Mouse (Mus musculus): Measurements from ENCODE around the gene Tsfm. TPM values are rescaled to one million over a fixed set of nuclear protein-coding genes. Genes with fewer than 3 reads are reported as not detected.

The Tsfm gene
- total and polyA plus RNA-seq, 2 experiments from 2014 or later = 52.1 to 55.6 TPM

- H3K4me2 ChIP-seq (ENCODE audit: low read depth) = peak within 1 kb of the TSS; percentile 58
- TF ChIP-seq CTCF (IDR thresholded peaks at IDR 0.05; ENCODE audit: low read depth) = peak; percentile 30
- H3K27me3 ChIP-seq (ENCODE audit: insufficient read depth, low read length) = no peaks in the 10 kb centered on the region
- H3K27ac ChIP-seq (ENCODE audit: low read depth, low read length) = peak within 1 kb of the TSS; percentile 100
- H3K4me1 ChIP-seq (ENCODE audit: insufficient read depth) = peaks cover 21% of the 10 kb centered on the region
- peak; percentile 98 for DNase-seq
- no peaks in the 10 kb centered on the region for H3K9me3 ChIP-seq (ENCODE audit: low read length)
- peak within 1 kb of the TSS; percentile 99 for H3K4me3 ChIP-seq (ENCODE audit: low read depth, low read length)
- peak within 1 kb of the TSS; percentile 92 for H3K9ac ChIP-seq
- ATAC-seq = peak; percentile 91
- H3K36me3 ChIP-seq (ENCODE audit: insufficient read depth) = no peaks in the 10 kb centered on the region
- WGBS = 2% methylated on average over 50 of the region's 56 CpGs
Observed at GRCm38 (mm10) chr10:126978277-126978994, 52.2 kb downstream of the Tsfm start, which contains the start of gene Ctdsp2. Ctdsp2 (plus strand) TSS chr10:126978717.

- no peak overlapping the region for H3K4me3 ChIP-seq (ENCODE audit: low read depth, low read length)
- H3K4me1 ChIP-seq (ENCODE audit: insufficient read depth) = peaks cover 9% of the 10 kb centered on the region
- H3K36me3 ChIP-seq (ENCODE audit: insufficient read depth) = no peaks in the 10 kb centered on the region
- no peak for TF ChIP-seq CTCF (IDR thresholded peaks at IDR 0.05; ENCODE audit: low read depth)
- DNase-seq (no peak), ATAC-seq (no peak)
- 48% methylated on average over 4 of the region's 4 CpGs for WGBS
- H3K27me3 ChIP-seq (ENCODE audit: insufficient read depth, low read length) = no peaks in the 10 kb centered on the region
- H3K9me3 ChIP-seq (ENCODE audit: low read length) = no peaks in the 10 kb centered on the region
- no peak overlapping the region for H3K27ac ChIP-seq (ENCODE audit: low read depth, low read length)
- H3K4me2 ChIP-seq (ENCODE audit: low read depth) = no peak overlapping the region
- no peak overlapping the region for H3K9ac ChIP-seq
Observed at GRCm38 (mm10) chr10:126977076-126977475, 53.6 kb downstream of the Tsfm start.

GRCm38 (mm10) chr10:126975706-126976105, 54.9 kb downstream of the Tsfm start:
- H3K4me1 ChIP-seq (ENCODE audit: insufficient read depth) = no peaks in the 10 kb centered on the region
- H3K9me3 ChIP-seq (ENCODE audit: low read length) = no peaks in the 10 kb centered on the region
- no peaks in the 10 kb centered on the region for H3K36me3 ChIP-seq (ENCODE audit: insufficient read depth)
- H3K27ac ChIP-seq (ENCODE audit: low read depth, low read length) = no peak overlapping the region
- 77% methylated on average over 6 of the region's 6 CpGs for WGBS
- no peak overlapping the region for H3K4me3 ChIP-seq (ENCODE audit: low read depth, low read length)
- H3K9ac ChIP-seq = no peak overlapping the region
- ATAC-seq (no peak), DNase-seq (no peak)
- no peak overlapping the region for H3K4me2 ChIP-seq (ENCODE audit: low read depth)
- no peak for TF ChIP-seq CTCF (IDR thresholded peaks at IDR 0.05; ENCODE audit: low read depth)
- no peaks in the 10 kb centered on the region for H3K27me3 ChIP-seq (ENCODE audit: insufficient read depth, low read length)

GRCm38 (mm10) chr10:126972988-126973387, 57.7 kb downstream of the Tsfm start:
- 39% methylated on average over 7 of the region's 7 CpGs for WGBS
- TF ChIP-seq CTCF (IDR thresholded peaks at IDR 0.05; ENCODE audit: low read depth) = no peak
- no peaks in the 10 kb centered on the region for H3K27me3 ChIP-seq (ENCODE audit: insufficient read depth, low read length)
- H3K9me3 ChIP-seq (ENCODE audit: low read length) = no peaks in the 10 kb centered on the region
- no peaks in the 10 kb centered on the region for H3K4me1 ChIP-seq (ENCODE audit: insufficient read depth)
- no peak overlapping the region for H3K4me3 ChIP-seq (ENCODE audit: low read depth, low read length)
- no peak for ATAC-seq
- H3K36me3 ChIP-seq (ENCODE audit: insufficient read depth) = no peaks in the 10 kb centered on the region
- DNase-seq = no peak
- no peak overlapping the region for H3K4me2 ChIP-seq (ENCODE audit: low read depth)
- H3K9ac ChIP-seq = no peak overlapping the region
- H3K27ac ChIP-seq (ENCODE audit: low read depth, low read length) = no peak overlapping the region

GRCm38 (mm10) chr10:126972051-126972725, 58.5 kb downstream of the Tsfm start:
- Histone ChIP-seq H3K27ac (ENCODE audit: low read depth, low read length) (no peak overlapping the region), H3K4me3 (ENCODE audit: low read depth, low read length) (no peak overlapping the region), H3K9me3 (ENCODE audit: low read length) (no peaks in the 10 kb centered on the region), H3K4me2 (ENCODE audit: low read depth) (0 out of 2 replicates have a peak overlapping the region, but pooled peaks have one; percentile 3), H3K27me3 (ENCODE audit: insufficient read depth, low read length) (no peaks in the 10 kb centered on the region), H3K4me1 (ENCODE audit: insufficient read depth) (no peaks in the 10 kb centered on the region), H3K36me3 (ENCODE audit: insufficient read depth) (no peaks in the 10 kb centered on the region), H3K9ac (peak overlapping the region; percentile 22; the same call in 1 of the 2 replicates)
- TF ChIP-seq CTCF (IDR thresholded peaks at IDR 0.05; ENCODE audit: low read depth) = no peak
- 19% methylated on average over 13 of the region's 13 CpGs for WGBS
- DNase-seq = no peak
- peak; percentile 50; the same call in 1 of the 2 replicates for ATAC-seq

- H3K27me3 ChIP-seq (ENCODE audit: insufficient read depth, low read length) = no peaks in the 10 kb centered on the region
- H3K4me2 ChIP-seq (ENCODE audit: low read depth) = 0 out of 2 replicates have a peak overlapping the region, but pooled peaks have one; percentile 3
- no peaks in the 10 kb centered on the region for H3K4me1 ChIP-seq (ENCODE audit: insufficient read depth)
- H3K4me3 ChIP-seq (ENCODE audit: low read depth, low read length) = no peak overlapping the region
- H3K27ac ChIP-seq (ENCODE audit: low read depth, low read length) = no peak overlapping the region
- ATAC-seq (no peak), DNase-seq (no peak)
- no peak overlapping the region; the same call in 1 of the 2 replicates for H3K9ac ChIP-seq
- WGBS = 21% methylated on average over 12 of the region's 12 CpGs
- TF ChIP-seq CTCF (IDR thresholded peaks at IDR 0.05; ENCODE audit: low read depth) = no peak
- H3K36me3 ChIP-seq (ENCODE audit: insufficient read depth) = no peaks in the 10 kb centered on the region
- no peaks in the 10 kb centered on the region for H3K9me3 ChIP-seq (ENCODE audit: low read length)
Observed at GRCm38 (mm10) chr10:126971363-126972050, 59.1 kb downstream of the Tsfm start.
